Mouse (Mus musculus) adrenal gland, postnatal 14 days (tissue): ENCODE results near the gene Gm19684. TPM values are rescaled to one million over a fixed set of nuclear protein-coding genes. Genes with fewer than 3 reads are reported as not detected.

ENCODE experiments used
- DNase-seq: peaks from one replicate; pipeline ENCODE4 v3.0.0; 2021; ENCODE audit warnings: mixed read lengths
- total RNA-seq: library from RNA; stranded (reverse); gene quantifications from 2 replicates; pipeline ENCODE4 v1.2.3, GENCODE M21; 2021

The Gm19684 gene
- total RNA-seq, 1 experiment from 2014 or later: 0.26 TPM

- peak; percentile 30 for DNase-seq
These were observed 57.5 kb downstream of the Gm19684 start for GRCm38 (mm10) chr17:36178938-36179337.

Other genes starting within 250 kb of the Gm19684 start
- gene Dhx16, start 241.9 kb upstream of the Gm19684 start, total RNA-seq: 40.2 and 41.1 TPM in 2 replicates
- gene 2310061I04Rik, start 224.2 kb upstream of the Gm19684 start, total RNA-seq: 73.6 and 79.5 TPM in 2 replicates
- gene Atat1, start 211.6 kb upstream of the Gm19684 start, total RNA-seq: 29.0 and 31.5 TPM in 2 replicates
- 108 and 114 TPM in 2 replicates for gene Mrps18b, start 205.3 kb upstream of the Gm19684 start, total RNA-seq
- gene Ppp1r10, start 205.2 kb upstream of the Gm19684 start, total RNA-seq: 91.4 and 97.7 TPM in 2 replicates
- 92.5 and 100 TPM in 2 replicates for gene Abcf1, start 151.9 kb upstream of the Gm19684 start, total RNA-seq
- gene Gnl1, start 141.8 kb upstream of the Gm19684 start, total RNA-seq: 42.7 and 48.7 TPM in 2 replicates
- gene Prr3, start 141.4 kb upstream of the Gm19684 start, total RNA-seq: 24.3 and 24.7 TPM in 2 replicates
- 4.6 and 8.2 TPM in 2 replicates for gene H2-T24, start 101.1 kb upstream of the Gm19684 start, total RNA-seq
- 44.2 and 52.7 TPM in 2 replicates for gene H2-T23, start 88.8 kb upstream of the Gm19684 start, total RNA-seq
- 23.3 and 27.6 TPM in 2 replicates for gene H2-T22, start 78.9 kb upstream of the Gm19684 start, total RNA-seq
- gene Gm6034, start 78.7 kb upstream of the Gm19684 start, total RNA-seq: not detected in 2 replicates
- gene Gm11127, start 63.3 kb upstream of the Gm19684 start, total RNA-seq: 2.2 and 3.0 TPM in 2 replicates
- gene Gm7030, start 7.7 kb downstream of the Gm19684 start, total RNA-seq: not detected in 2 replicates
- not detected in 2 replicates for gene Gm8909, start 46.9 kb downstream of the Gm19684 start, total RNA-seq
- gene H2-T3, start 68.6 kb downstream of the Gm19684 start, total RNA-seq: 0.44 TPM in 1 of 2 replicates, not detected in the other
- 44.2 and 47.9 TPM in 2 replicates for gene Rpp21, start 136.4 kb downstream of the Gm19684 start, total RNA-seq
- 15.6 and 18.4 TPM in 2 replicates for gene Trim39, start 150.6 kb downstream of the Gm19684 start, total RNA-seq
- gene H2-M10.2, start 164.8 kb downstream of the Gm19684 start, total RNA-seq: not detected in 2 replicates
- gene H2-M10.1, start 204.5 kb downstream of the Gm19684 start, total RNA-seq: not detected in 2 replicates
- gene H2-M10.3, start 246.7 kb downstream of the Gm19684 start, total RNA-seq: not detected in 2 replicates